Mouse (Mus musculus) CD4-positive helper T cell, adult 2 months (primary cell): ENCODE measurements around the gene Gm20481.
"Not testable (repeated sequence)": the region's sequence is repeated elsewhere in the genome, so short reads cannot be mapped to it uniquely, and the experiment has no call there.

ENCODE experiments used
- DNase-seq: peaks from one replicate; pipeline ENCODE4 v3.0.0-alpha.2; 2012; ENCODE audit warnings: low read depth, missing footprints, low spot score

Gm20481 gene

DNA sequence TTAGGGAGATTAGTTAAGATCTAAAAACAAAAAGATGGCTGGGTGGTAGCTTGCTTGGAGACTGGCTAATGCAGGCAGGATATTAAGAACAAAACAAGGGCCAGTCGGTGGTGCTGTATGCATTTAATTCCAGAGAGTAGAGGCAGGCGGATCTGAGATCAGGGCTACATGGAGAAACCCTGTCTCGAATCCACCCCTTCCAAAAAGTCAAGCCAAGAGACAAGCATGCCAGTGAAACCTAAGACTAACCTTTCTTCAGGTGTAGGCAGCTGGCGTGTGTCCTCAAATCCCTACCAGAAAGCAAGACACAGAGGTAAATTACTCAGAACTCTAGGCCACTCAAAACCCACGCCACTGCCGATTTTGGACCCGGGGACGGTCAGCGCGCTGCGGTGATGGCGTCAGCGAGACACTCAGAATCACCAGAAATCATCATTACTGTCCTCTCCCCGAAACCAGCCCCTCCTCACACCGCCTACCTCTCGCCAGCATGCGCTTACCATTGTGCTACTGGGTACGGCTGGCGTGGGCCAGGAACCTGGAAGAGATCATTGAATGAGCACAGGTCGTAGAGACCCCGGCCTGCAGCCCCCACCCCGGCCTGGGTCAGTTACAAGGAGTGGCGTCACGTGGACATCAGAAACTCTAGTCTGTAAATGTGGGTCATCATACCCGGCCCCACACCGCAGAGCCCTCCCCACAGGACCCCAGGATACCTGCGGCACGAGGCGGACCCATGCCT lies 17.9 kb upstream of the Gm20481 start:
- DNase-seq, result no peak

DNA sequence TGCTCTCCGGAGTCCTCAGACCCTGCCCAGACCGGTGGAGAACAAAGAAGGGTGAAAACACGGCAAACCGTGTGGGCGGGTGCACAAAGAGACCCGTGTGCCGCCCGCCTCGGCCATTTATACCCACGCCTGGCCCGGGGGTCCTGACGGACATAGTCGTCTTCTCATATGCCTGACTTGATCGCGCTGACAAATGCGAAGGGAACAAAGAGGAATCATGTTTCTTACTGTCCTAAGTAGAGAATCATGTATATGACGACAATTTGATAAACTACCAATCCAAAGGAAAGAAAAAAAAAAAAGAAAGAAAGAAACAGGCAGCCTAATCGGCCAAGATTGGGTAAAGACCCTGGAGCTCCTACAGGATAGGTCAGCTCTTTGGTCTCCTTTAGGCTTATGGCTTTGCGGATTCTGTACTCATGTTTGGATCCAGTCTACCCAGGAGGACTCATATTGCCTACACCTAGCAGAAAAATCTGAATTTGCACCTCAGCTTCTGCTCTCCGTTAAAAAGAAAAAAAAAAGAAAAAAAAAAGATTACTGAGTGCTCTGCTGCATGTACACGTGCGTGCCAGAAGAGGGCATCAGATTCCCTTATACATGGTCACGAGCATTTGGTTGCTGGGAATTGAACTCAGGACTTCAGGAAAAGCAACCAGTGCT lies 17.2 kb upstream of the Gm20481 start:
- peak; percentile 80 for DNase-seq

- no peak for DNase-seq
Measured at GRCm38 (mm10) chr17:34953258-34953657, 16.5 kb upstream of the Gm20481 start.

DNA sequence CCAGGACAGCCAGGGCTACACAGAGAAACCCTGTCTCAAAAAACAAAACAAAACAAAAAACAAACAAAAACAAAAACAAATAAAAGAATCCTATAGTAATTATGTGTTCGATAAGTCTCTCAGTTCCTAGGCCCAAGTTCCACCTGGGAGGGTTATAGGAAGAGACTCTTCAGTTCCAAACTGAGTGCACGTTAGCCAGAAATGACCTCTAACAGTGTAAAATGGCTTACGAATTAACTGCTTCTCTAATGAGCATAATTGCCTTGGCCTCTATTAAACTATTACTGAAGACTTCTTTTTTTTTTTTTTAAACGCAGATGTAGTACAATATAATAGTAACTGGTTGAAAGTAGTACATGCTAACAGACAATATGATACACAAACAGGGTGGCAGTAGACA lies 15.8 kb upstream of the Gm20481 start:
- DNase-seq, result no peak

DNA sequence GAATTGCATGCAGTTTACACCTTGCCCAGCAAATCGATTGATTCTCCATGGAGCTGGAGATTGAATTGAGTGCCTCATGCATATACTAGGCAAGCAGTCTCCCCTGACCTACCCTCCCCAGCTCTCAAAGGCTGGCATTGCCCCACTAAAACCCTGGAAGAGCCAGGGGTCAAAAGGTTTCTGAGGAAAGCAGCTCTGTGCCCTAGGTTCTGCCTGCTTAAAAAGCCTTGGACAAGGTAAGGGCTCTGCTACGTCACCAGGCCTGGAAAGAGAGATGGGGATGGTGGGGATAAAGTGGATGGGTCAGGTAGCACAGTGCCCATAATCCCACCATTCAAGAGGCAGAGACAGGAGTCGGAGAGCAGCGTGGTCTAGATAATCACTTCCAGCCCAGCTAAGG lies 14.9 kb upstream of the Gm20481 start:
- no peak for DNase-seq

GRCm38 (mm10) chr17:34955884-34956283 lies 13.8 kb upstream of the Gm20481 start:
- no peak for DNase-seq

- peak; percentile 62 for DNase-seq
Measured at GRCm38 (mm10) chr17:34956340-34956739, 13.4 kb upstream of the Gm20481 start.

DNA sequence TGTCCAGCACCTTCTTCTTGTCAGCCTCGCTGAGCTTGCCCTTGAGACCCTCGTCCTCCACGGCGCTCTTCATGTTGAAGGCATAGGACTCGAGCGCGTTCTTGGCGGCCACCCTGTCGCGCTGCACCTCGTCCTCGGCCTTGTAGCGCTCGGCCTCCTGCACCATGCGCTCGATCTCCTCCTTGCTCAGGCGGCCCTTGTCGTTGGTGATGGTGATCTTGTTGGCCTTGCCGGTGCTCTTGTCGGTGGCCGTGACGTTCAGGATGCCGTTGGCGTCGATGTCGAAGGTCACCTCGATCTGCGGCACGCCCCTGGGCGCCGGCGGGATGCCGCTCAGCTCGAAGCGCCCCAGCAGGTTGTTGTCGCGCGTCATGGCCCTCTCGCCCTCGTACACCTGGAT lies 12.4 kb upstream of the Gm20481 start:
- DNase-seq, result not testable (repeated sequence)

GRCm38 (mm10) chr17:34957966-34958365 lies 11.7 kb upstream of the Gm20481 start:
- DNase-seq, result not testable (repeated sequence)

DNA sequence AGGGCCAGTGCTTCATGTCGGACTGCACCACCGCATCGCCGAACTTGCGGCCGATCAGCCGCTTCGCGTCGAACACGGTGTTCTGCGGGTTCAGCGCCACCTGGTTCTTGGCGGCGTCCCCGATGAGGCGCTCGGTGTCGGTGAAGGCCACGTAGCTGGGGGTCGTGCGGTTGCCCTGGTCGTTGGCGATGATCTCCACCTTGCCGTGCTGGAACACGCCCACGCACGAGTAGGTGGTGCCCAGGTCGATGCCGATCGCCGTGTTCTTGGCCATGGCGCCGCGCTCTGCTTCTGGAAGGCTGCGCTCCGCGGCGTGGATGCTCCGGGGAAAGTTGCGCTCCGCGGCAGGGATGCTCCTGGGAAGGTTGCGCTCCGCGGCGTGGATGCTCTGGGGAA lies 11.0 kb upstream of the Gm20481 start:
- not testable (repeated sequence) for DNase-seq

DNA sequence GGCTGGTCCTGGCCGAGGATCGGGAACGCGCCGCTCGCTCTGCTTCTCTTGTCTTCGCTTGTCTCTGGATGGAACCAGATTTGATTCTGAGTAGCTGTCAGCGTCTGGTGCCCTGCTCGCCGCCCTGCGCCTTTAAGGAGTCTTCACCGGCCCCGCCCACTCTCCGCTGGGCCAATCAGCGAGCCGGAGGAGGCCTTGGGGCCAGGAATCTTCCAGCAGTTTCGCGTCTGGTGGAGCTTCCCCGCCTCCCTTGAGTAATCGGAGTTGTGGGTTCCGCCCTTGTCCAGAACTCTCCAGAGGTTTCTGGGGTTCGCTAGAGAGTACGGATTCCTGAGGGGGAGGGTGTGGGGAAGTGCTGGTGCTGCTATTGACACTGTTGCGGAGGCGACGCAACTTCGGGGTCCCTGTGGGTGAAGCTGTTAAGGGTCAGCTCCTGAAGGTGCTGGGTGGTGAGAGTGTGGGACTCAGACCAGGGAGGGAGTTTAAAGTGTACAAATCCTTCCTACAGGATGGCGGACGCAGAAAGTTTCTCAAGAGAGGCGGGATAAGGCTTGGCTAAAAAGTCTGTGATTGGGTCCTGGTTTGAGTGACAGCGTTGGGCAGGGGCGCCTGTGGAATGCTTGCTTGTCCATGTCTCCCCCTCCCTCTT lies 10.5 kb upstream of the Gm20481 start, which contains the start of gene Hspa1b:
Gene Hspa1b, minus strand, starts transcription at position 109 of the 649 bp plus-strand sequence.
- peak; percentile 86 for DNase-seq

DNA sequence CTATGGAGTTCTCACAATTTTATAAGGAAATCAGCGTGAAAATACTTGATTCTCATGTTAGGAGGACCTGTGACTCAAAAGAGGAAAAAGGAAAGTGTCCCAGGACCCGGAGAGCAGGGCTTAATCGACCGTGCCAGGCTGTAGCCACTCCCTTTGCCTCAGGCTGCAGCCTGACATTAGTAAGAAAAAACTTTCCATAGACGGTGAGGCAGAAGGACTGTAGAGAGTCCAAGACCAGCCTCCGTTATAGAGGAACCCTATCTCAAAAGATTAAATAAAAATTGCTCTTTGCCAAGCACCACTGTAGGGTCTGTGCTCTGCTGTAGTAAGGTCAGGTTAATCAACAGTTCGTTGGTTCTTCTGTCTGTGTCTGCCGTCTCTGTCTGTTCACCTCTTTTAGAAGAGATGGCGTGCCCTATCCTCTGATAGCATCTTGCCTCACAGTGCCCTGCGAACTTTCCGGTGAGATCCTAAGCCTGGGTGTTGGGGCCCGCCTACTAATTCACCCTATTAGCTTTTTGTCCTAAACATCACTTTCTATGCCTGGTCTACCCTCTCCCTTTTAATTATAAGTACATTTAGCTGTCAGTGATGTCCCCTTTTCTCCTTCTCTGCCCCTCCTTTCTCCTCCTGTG lies 9.7 kb upstream of the Gm20481 start:
- DNase-seq, result peak; percentile 62

GRCm38 (mm10) chr17:34960702-34961493 lies 8.8 kb upstream of the Gm20481 start:
- no peak for DNase-seq

GRCm38 (mm10) chr17:34962125-34962524 lies 7.6 kb upstream of the Gm20481 start:
- no peak for DNase-seq

- DNase-seq, result no peak
Measured at GRCm38 (mm10) chr17:34962841-34963240, 6.9 kb upstream of the Gm20481 start.

DNA sequence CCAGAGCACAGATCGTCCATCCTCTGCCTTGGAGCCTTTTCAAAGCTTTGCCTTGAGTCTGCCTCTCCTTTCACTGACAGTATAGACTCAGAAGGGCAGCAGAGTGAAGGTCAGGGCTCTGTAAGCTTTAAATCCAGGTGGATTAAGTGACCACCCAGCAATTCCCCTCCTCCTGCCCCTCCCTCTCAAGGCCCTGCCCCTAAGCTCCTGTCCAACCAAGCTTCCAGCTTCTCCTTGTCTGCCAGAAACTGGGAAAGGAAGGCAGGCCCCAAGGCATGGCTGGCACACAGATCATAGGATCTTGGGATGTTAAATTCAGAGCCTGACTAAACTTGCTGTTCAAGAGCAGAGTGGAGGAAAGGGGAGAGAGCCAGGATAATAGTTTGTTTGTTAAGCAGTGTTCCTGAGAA lies 5.1 kb upstream of the Gm20481 start:
- no peak for DNase-seq

- no peak for DNase-seq
Measured at GRCm38 (mm10) chr17:34965627-34966026, 4.1 kb upstream of the Gm20481 start.

DNA sequence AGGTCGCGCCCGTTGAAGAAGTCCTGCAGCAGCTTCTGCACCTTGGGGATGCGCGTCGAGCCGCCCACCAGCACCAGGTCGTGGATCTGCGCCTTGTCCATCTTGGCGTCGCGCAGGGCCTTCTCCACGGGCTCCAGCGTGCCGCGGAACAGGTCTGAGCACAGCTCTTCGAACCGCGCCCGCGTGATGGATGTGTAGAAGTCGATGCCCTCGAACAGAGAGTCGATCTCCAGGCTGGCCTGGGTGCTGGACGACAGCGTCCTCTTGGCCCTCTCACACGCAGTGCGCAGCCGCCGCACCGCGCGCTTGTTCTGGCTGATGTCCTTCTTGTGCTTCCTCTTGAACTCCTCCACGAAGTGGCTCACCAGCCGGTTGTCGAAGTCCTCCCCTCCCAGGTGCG lies 1.1 kb downstream of the Gm20481 start:
- DNase-seq, result not testable (repeated sequence)

- DNase-seq, result not testable (repeated sequence)
Measured at GRCm38 (mm10) chr17:34971694-34972068, 2.0 kb downstream of the Gm20481 start.

DNA sequence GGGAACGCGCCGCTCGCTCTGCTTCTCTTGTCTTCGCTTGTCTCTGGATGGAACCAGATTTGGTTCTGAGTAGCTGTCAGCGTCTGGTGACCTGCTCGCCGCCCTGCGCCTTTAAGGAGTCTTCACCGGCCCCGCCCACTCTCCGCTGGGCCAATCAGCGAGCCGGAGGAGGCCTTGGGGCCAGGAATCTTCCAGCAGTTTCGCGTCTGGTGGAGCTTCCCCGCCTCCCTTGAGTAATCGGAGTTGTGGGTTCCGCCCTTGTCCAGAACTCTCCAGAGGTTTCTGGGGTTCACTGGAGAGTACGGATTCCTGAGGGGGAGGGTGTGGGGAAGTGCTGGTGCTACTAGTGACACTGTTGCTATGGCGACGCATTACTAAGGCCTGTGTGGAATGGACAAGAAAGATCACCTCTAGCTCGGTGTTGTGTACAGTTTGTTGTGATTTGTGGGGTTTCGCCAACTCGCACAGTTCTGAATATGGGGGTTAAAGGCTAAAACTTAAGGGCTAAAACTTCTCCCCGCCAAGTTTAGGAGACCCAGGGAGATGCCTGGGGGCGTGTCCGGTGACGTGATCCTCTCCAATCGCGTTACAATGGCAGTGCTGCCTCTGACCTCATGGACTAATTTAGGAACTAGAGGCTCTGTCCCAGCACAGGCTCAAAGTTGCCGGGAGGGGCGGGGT lies 2.5 kb downstream of the Gm20481 start, which contains the start of the genes Hspa1a and Hspa1l:
Gene Hspa1a, minus strand, starts transcription at position 88 of the 681 bp plus-strand sequence.
Gene Hspa1l, plus strand, starts transcription at position 635 of the 681 bp plus-strand sequence.
- DNase-seq, result peak; percentile 82
